Mouse (Mus musculus) embryonic facial prominence, embryonic 14.5 days (tissue): ENCODE measurements around the gene 4930522H14Rik. TPM values are rescaled to one million over a fixed set of nuclear protein-coding genes. Genes with fewer than 3 reads are reported as not detected.

Source experiments
- ATAC-seq: fragments of 200-750 bp; cut with Nextera tagmentation; 2 replicates; pipeline ENCODE4 v1.8.0; 2017; ENCODE audit warnings: low read depth, moderate number of reproducible peaks, moderate TSS enrichment
- DNase-seq: peaks from one replicate; pipeline ENCODE4 v3.0.0-alpha.2; 2015; ENCODE audit warnings: low spot score
- H3K27ac ChIP-seq: fragments of 300-500 bp; sonication (generic); replicated peaks from 2 replicates; pipeline ENCODE4 v1.5.1; 2014; ENCODE audit warnings: low read depth, mild to moderate bottlenecking, low read length, moderate library complexity
- H3K27me3 ChIP-seq: fragments of 300-500 bp; sonication (generic); replicated peaks from 2 replicates; pipeline ENCODE4 v1.6.1; 2014; ENCODE audit warnings: low read length; ENCODE audit not compliant: control insufficient read depth, insufficient read depth
- H3K36me3 ChIP-seq: fragments of 300-500 bp; sonication (generic); 2 replicates; pipeline ENCODE4 v1.6.1; 2014; ENCODE audit warnings: low read length, mixed read lengths; ENCODE audit not compliant: control insufficient read depth, insufficient read depth
- H3K4me1 ChIP-seq: fragments of 300-500 bp; sonication (generic); 2 replicates; pipeline ENCODE4 v1.6.1; 2014; ENCODE audit warnings: antibody characterized with exemption, low read length; ENCODE audit not compliant: control insufficient read depth, insufficient read depth
- H3K4me2 ChIP-seq: fragments of 300-500 bp; sonication (generic); 2 replicates; pipeline ENCODE4 v1.6.1; 2014; ENCODE audit warnings: low read depth, mild to moderate bottlenecking, low read length, moderate library complexity, mixed read lengths
- H3K4me3 ChIP-seq: fragments of 300-500 bp; sonication (generic); 2 replicates; pipeline ENCODE4 v1.5.1; 2014; ENCODE audit warnings: low read depth, mild to moderate bottlenecking, low read length
- H3K9ac ChIP-seq: fragments of 300-500 bp; sonication (generic); 2 replicates; pipeline ENCODE4 v1.6.1; 2014; ENCODE audit warnings: low read depth, mild to moderate bottlenecking, low read length, moderate library complexity, mixed read lengths
- H3K9me3 ChIP-seq: fragments of 300-500 bp; sonication (generic); 2 replicates; pipeline ENCODE4 v1.6.1; 2016; ENCODE audit warnings: low read length; ENCODE audit not compliant: control insufficient read depth
- WGBS: fragments of 180-500 bp; shearing (Covaris S2); extraction: QIAGEN DNeasy Blood & Tissue Kit; methylation state at CpG from one replicate; pipeline ENCODE4 v1.1.7; 2014; 5-methylcytosine and 5-hydroxymethylcytosine counted together
- polyA plus RNA-seq: library from polyadenylated mRNA; unstranded; fragments of >200 nt; fragmentation: Nextera tagmentation; extraction: Ambion mirVana; gene quantifications from 2 replicates; pipeline ENCODE4 v1.2.1, GENCODE M21; 2014

Gene 4930522H14Rik
- polyA plus RNA-seq, 1 experiment from 2014 or later, result not detected

- ATAC-seq (peak; percentile 50; the same call in 1 of the 2 replicates), DNase-seq (peak; percentile 78)
- H3K4me1 ChIP-seq, result no peaks in the 10 kb centered on the region
- H3K27ac ChIP-seq, result peak overlapping the region; percentile 66
- H3K4me2 ChIP-seq, result peak overlapping the region; percentile 42
- no peaks in the 10 kb centered on the region for H3K36me3 ChIP-seq
- WGBS, result 24% methylated on average over 11 of the region's 11 CpGs
- H3K9ac ChIP-seq, result no peak overlapping the region
- no peaks in the 10 kb centered on the region for H3K9me3 ChIP-seq
- H3K27me3 ChIP-seq, result no peaks in the 10 kb centered on the region
- peak overlapping the region; percentile 16; the same call in 1 of the 2 replicates for H3K4me3 ChIP-seq
These were observed 19.4 kb upstream of the 4930522H14Rik start for GRCm38 (mm10) chr4:109550338-109551150.

GRCm38 (mm10) chr4:109547306-109547705 lies 16.2 kb upstream of the 4930522H14Rik start:
- Histone ChIP-seq H3K4me1 (no peaks in the 10 kb centered on the region), H3K27ac (no peak overlapping the region), H3K9me3 (no peaks in the 10 kb centered on the region), H3K27me3 (no peaks in the 10 kb centered on the region), H3K9ac (no peak overlapping the region), H3K4me3 (no peak overlapping the region), H3K4me2 (no peak overlapping the region), H3K36me3 (no peaks in the 10 kb centered on the region)
- 21% methylated on average over 2 of the region's 2 CpGs for WGBS
- ATAC-seq (no peak), DNase-seq (no peak)

- no peak overlapping the region for H3K27ac ChIP-seq
- no peaks in the 10 kb centered on the region for H3K9me3 ChIP-seq
- no peak overlapping the region for H3K4me2 ChIP-seq
- no peak for ATAC-seq
- H3K27me3 ChIP-seq, result no peaks in the 10 kb centered on the region
- no peak for DNase-seq
- no peak overlapping the region for H3K9ac ChIP-seq
- H3K36me3 ChIP-seq, result no peaks in the 10 kb centered on the region
- H3K4me3 ChIP-seq, result no peak overlapping the region
- no peaks in the 10 kb centered on the region for H3K4me1 ChIP-seq
- WGBS, result 90% methylated on average over 2 of the region's 2 CpGs
These were observed 15.4 kb upstream of the 4930522H14Rik start for GRCm38 (mm10) chr4:109546538-109546937.

- no peaks in the 10 kb centered on the region for H3K27me3 ChIP-seq
- H3K9me3 ChIP-seq, result no peaks in the 10 kb centered on the region
- 51% methylated on average over 15 of the region's 15 CpGs for WGBS
- H3K4me2 ChIP-seq, result no peak overlapping the region
- no peak overlapping the region for H3K27ac ChIP-seq
- H3K36me3 ChIP-seq, result no peaks in the 10 kb centered on the region
- H3K4me3 ChIP-seq, result no peak overlapping the region
- H3K9ac ChIP-seq, result no peak overlapping the region
- ATAC-seq, result no peak
- no peak for DNase-seq
- no peaks in the 10 kb centered on the region for H3K4me1 ChIP-seq
These were observed 766 bp downstream of the 4930522H14Rik start for GRCm38 (mm10) chr4:109530245-109530816.

- WGBS, result 5% methylated on average over 5 of the region's 5 CpGs
- no peaks in the 10 kb centered on the region for H3K36me3 ChIP-seq
- no peaks in the 10 kb centered on the region for H3K9me3 ChIP-seq
- no peak overlapping the region for H3K4me3 ChIP-seq
- no peaks in the 10 kb centered on the region for H3K27me3 ChIP-seq
- no peak for ATAC-seq
- peak; percentile 86 for DNase-seq
- no peak overlapping the region for H3K4me2 ChIP-seq
- H3K9ac ChIP-seq, result no peak overlapping the region
- H3K4me1 ChIP-seq, result no peaks in the 10 kb centered on the region
- no peak overlapping the region for H3K27ac ChIP-seq
These were observed 26.2 kb downstream of the 4930522H14Rik start for GRCm38 (mm10) chr4:109504885-109505284.

- H3K4me3 ChIP-seq, result no peak overlapping the region
- no peak overlapping the region for H3K27ac ChIP-seq
- no peaks in the 10 kb centered on the region for H3K27me3 ChIP-seq
- no peaks in the 10 kb centered on the region for H3K36me3 ChIP-seq
- WGBS, result 36% methylated on average over 11 of the region's 11 CpGs
- no peak overlapping the region for H3K4me2 ChIP-seq
- no peak overlapping the region for H3K9ac ChIP-seq
- H3K4me1 ChIP-seq, result no peaks in the 10 kb centered on the region
- ATAC-seq (no peak), DNase-seq (peak; percentile 42)
- no peaks in the 10 kb centered on the region for H3K9me3 ChIP-seq
These were observed 32.6 kb downstream of the 4930522H14Rik start for GRCm38 (mm10) chr4:109498476-109498875.

GRCm38 (mm10) chr4:109493581-109493980 lies 37.5 kb downstream of the 4930522H14Rik start:
- DNase-seq (no peak), ATAC-seq (no peak)
- Histone ChIP-seq H3K4me2 (no peak overlapping the region), H3K27me3 (no peaks in the 10 kb centered on the region), H3K9me3 (no peaks in the 10 kb centered on the region), H3K9ac (no peak overlapping the region), H3K36me3 (no peaks in the 10 kb centered on the region), H3K4me1 (no peaks in the 10 kb centered on the region), H3K27ac (no peak overlapping the region), H3K4me3 (no peak overlapping the region)

- no peak for DNase-seq
- 59% methylated on average over 1 of the region's 1 CpGs for WGBS
- Histone ChIP-seq H3K4me1 (no peaks in the 10 kb centered on the region), H3K27me3 (no peaks in the 10 kb centered on the region), H3K4me2 (no peak overlapping the region), H3K9me3 (no peaks in the 10 kb centered on the region), H3K36me3 (no peaks in the 10 kb centered on the region), H3K27ac (no peak overlapping the region), H3K9ac (no peak overlapping the region), H3K4me3 (no peak overlapping the region)
- ATAC-seq, result no peak
These were observed 42.3 kb downstream of the 4930522H14Rik start for GRCm38 (mm10) chr4:109488812-109489211.

- Histone ChIP-seq H3K4me2 (no peak within 1 kb of the TSS), H3K9ac (no peak within 1 kb of the TSS), H3K4me1 (no peaks in the 10 kb centered on the region), H3K27ac (no peak within 1 kb of the TSS), H3K36me3 (no peaks in the 10 kb centered on the region), H3K4me3 (no peak within 1 kb of the TSS), H3K9me3 (no peaks in the 10 kb centered on the region), H3K27me3 (no peaks in the 10 kb centered on the region)
- ATAC-seq (no peak), DNase-seq (no peak)
- WGBS, result 75% methylated on average over 3 of the region's 3 CpGs
These were observed 46.5 kb downstream of the 4930522H14Rik start, which contains the start of gene Rnf11 for GRCm38 (mm10) chr4:109484621-109485020. Gene Rnf11 (minus strand): TSS chr4:109484728.
